Mouse (Mus musculus): ENCODE measurements at regions not wholly inside any gene's neighbourhood (a gene's known extent, or its start where the extent isn't known, plus 50 kb on each side); places are given as distances from the start of the nearest gene placed in this dataset.

DNA sequence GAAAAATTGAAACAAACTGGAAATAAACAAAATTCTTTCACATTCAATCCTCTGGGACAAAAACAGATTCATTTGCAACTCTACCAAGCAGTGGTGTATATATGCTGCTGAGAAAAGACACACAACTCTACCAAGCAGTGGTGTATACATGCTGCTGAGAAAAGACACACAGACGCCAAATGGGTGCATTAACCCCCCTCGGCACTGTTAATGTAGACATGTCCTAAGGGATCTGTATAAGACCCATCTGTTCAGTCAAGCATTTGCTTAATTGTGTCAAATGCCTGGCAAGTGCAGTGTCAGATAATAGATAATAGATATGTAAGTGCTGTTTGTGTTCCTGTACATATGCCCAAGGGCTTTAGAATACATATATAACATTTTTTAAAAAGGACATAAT is 1035.2 kb upstream of the B3galt2 start:
- Histone ChIP-seq H3K27ac (replicated peaks; ENCODE audit: low read depth, low read length) (no peak overlapping the region), H3K27me3 (ENCODE audit: control insufficient read depth, insufficient read depth, low read length) (no peaks in the 10 kb centered on the region), H3K9ac (replicated peaks; ENCODE audit: low read length) (no peak overlapping the region), H3K9me3 (ENCODE audit: control insufficient read depth, low read length) (no peaks in the 10 kb centered on the region), H3K36me3 (ENCODE audit: control insufficient read depth, insufficient read depth, low read length) (no peaks in the 10 kb centered on the region), H3K4me2 (ENCODE audit: low read length) (no peak overlapping the region), H3K4me3 (replicated peaks; ENCODE audit: low read depth, low read length) (no peak overlapping the region), H3K4me1 (ENCODE audit: control insufficient read depth, insufficient read depth, low read length) (no peaks in the 10 kb centered on the region)
- 62% methylated on average over 2 of the region's 2 CpGs for WGBS
- no peak for DNase-seq
- no peak for ATAC-seq (ENCODE audit: low FRiP score, low TSS enrichment)

DNA sequence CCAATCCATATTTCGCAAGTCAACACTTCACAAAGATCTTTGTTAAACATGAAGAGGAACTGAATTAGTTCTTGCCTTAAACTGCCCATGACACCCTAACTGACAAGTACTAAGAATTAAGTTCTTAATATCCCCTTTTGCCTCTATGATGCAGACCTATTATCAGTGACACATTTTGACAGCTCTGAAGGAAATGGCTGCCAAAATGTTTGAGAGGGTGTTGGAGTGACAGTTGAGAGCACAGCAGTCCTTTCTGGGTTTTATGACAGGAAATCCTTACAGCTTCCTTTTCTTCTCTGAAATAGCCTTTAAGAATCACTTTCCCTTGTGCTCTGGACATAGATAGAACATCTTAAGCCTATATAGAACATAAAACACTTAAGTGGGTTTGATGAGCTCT is 1034.4 kb upstream of the B3galt2 start:
- WGBS: 92% methylated on average over 1 of the region's 1 CpGs
- Histone ChIP-seq H3K4me3 (replicated peaks; ENCODE audit: low read depth, low read length) (no peak overlapping the region), H3K9me3 (ENCODE audit: control insufficient read depth, low read length) (no peaks in the 10 kb centered on the region), H3K4me1 (ENCODE audit: control insufficient read depth, insufficient read depth, low read length) (no peaks in the 10 kb centered on the region), H3K27ac (replicated peaks; ENCODE audit: low read depth, low read length) (no peak overlapping the region), H3K4me2 (ENCODE audit: low read length) (no peak overlapping the region), H3K36me3 (ENCODE audit: control insufficient read depth, insufficient read depth, low read length) (no peaks in the 10 kb centered on the region), H3K27me3 (ENCODE audit: control insufficient read depth, insufficient read depth, low read length) (no peaks in the 10 kb centered on the region), H3K9ac (replicated peaks; ENCODE audit: low read length) (no peak overlapping the region)
- ATAC-seq (ENCODE audit: low FRiP score, low TSS enrichment) (no peak), DNase-seq (no peak)

DNA sequence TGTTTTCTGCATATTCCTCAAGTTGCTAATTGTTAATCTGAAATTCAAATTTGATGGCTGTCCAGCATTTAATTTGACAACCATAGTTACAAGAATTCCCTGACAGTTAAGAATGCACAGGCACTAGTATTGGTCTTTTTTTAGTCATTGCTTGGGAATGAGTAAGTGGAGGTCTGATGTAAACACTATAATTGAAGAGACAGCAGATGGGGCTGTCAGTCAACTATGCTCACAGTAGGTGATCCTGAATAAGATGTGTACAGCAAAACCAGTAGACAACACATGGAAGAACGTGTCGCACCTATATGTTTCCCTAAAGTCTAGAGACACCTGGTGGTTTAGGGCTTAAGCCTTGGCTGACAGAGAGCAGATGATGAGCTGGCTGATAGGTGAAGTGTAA is 1019.0 kb upstream of the B3galt2 start:
- Histone ChIP-seq H3K36me3 (ENCODE audit: control insufficient read depth, insufficient read depth, low read length) (no peaks in the 10 kb centered on the region), H3K4me1 (ENCODE audit: control insufficient read depth, insufficient read depth, low read length) (no peaks in the 10 kb centered on the region), H3K9me3 (ENCODE audit: control insufficient read depth, low read length) (no peaks in the 10 kb centered on the region), H3K4me2 (ENCODE audit: low read length) (no peak overlapping the region), H3K27me3 (ENCODE audit: control insufficient read depth, insufficient read depth, low read length) (no peaks in the 10 kb centered on the region), H3K27ac (replicated peaks; ENCODE audit: low read depth, low read length) (no peak overlapping the region), H3K4me3 (replicated peaks; ENCODE audit: low read depth, low read length) (no peak overlapping the region), H3K9ac (replicated peaks; ENCODE audit: low read length) (no peak overlapping the region)
- ATAC-seq (ENCODE audit: low FRiP score, low TSS enrichment) (no peak; the same call in 1 of the 2 replicates), DNase-seq (no peak)
- 75% methylated on average over 2 of the region's 2 CpGs for WGBS

DNA sequence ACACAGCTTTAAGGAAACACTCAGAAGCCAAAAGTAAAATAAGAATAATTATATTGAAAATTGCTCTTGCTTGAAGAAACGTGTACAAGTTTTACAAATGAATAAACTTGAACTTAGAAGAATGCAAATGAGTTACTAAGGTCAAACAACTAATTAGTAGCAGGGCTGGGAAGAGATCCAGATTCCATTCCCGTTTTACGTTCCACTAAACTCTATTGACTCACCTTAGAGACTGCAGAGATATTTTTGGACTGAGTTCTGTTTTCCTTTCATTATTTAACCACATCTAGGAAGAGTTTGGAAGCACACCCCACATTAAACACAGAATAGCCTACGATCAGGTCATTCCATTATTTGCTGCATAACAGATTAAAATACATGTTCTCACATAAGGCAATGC is 1016.2 kb upstream of the B3galt2 start:
- H3K36me3 ChIP-seq (ENCODE audit: control insufficient read depth, insufficient read depth, low read length): no peaks in the 10 kb centered on the region
- ATAC-seq (ENCODE audit: low FRiP score, low TSS enrichment) (no peak), DNase-seq (no peak)
- H3K4me1 ChIP-seq (ENCODE audit: control insufficient read depth, insufficient read depth, low read length): no peaks in the 10 kb centered on the region
- no peak overlapping the region for H3K9ac ChIP-seq (replicated peaks; ENCODE audit: low read length)
- no peak overlapping the region for H3K4me3 ChIP-seq (replicated peaks; ENCODE audit: low read depth, low read length)
- H3K27me3 ChIP-seq (ENCODE audit: control insufficient read depth, insufficient read depth, low read length): no peaks in the 10 kb centered on the region
- H3K27ac ChIP-seq (replicated peaks; ENCODE audit: low read depth, low read length): no peak overlapping the region
- H3K4me2 ChIP-seq (ENCODE audit: low read length): no peak overlapping the region
- H3K9me3 ChIP-seq (ENCODE audit: control insufficient read depth, low read length): no peaks in the 10 kb centered on the region
- WGBS: 73% methylated on average over 4 of the region's 4 CpGs

DNA sequence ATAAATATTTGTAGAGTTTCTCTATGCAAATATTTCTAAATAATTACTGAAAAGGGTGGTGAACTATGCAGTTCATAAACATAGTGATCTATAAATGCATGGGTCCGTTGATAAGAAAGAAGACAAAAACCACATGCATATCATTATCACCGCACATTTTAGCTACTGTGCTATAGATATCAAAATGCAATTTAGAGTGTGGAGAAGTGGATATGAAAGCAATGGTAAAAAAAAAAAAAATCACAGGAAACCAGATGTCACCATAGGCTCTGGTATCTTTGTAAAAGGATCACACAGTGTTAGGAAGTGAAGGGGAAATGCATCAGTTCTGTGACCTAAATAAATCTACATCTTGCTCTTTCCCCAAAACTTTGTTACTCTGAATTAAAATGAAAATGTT is 985.2 kb upstream of the B3galt2 start:
- 90% methylated on average over 2 of the region's 2 CpGs for WGBS
- ATAC-seq (ENCODE audit: low FRiP score, low TSS enrichment): no peak
- Histone ChIP-seq H3K36me3 (ENCODE audit: control insufficient read depth, insufficient read depth, low read length) (no peaks in the 10 kb centered on the region), H3K4me2 (ENCODE audit: low read length) (no peak overlapping the region), H3K4me1 (ENCODE audit: control insufficient read depth, insufficient read depth, low read length) (no peaks in the 10 kb centered on the region), H3K27me3 (ENCODE audit: control insufficient read depth, insufficient read depth, low read length) (no peaks in the 10 kb centered on the region), H3K9ac (replicated peaks; ENCODE audit: low read length) (no peak overlapping the region), H3K9me3 (ENCODE audit: control insufficient read depth, low read length) (no peaks in the 10 kb centered on the region), H3K27ac (replicated peaks; ENCODE audit: low read depth, low read length) (no peak overlapping the region), H3K4me3 (replicated peaks; ENCODE audit: low read depth, low read length) (no peak overlapping the region)
- no peak for DNase-seq

DNA sequence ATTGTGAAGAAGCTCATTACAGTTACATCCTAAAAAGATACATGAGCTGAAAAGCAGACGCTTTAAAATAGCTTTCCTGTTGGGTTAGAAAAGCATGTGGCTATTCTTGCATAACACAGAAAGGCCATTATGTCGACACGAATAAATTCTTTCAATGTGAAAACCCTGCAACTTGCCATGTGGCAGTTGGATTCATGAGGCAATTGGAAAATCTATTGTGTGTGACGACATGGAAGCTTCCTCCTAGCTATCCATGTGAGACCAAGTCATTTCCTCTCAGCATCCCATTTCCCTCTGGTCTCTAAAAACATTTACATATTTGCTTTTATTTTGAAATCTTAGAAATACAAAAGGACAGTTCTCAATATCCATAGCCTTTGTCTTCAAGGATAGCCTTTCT is 975.2 kb upstream of the B3galt2 start:
- no peak for ATAC-seq (ENCODE audit: low FRiP score, low TSS enrichment)

DNA sequence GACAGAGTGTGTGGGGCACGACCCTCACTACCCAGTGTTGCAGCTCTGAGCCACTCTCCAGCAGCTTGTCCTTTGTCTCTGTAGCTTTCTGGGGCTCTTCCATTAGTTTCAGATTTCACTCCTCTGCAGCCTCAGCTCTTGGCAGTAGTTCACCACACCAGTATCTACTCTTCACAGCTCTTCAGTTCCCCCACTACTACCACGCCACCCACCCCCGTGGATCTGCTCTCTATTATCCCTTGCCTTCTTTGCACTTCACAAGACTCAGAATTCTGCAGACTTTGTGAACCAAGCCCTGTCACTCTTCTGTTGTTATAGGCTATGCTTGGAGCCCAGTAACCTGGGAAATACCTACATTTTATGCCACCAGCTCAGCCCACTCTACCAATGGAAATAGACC is 960.5 kb upstream of the B3galt2 start:
- DNase-seq (no peak), ATAC-seq (ENCODE audit: low FRiP score, low TSS enrichment) (no peak)
- no peak overlapping the region for H3K4me3 ChIP-seq (replicated peaks; ENCODE audit: low read depth, low read length)
- no peak overlapping the region for H3K4me2 ChIP-seq (ENCODE audit: low read length)
- WGBS: 68% methylated on average over 3 of the region's 3 CpGs
- no peaks in the 10 kb centered on the region for H3K9me3 ChIP-seq (ENCODE audit: control insufficient read depth, low read length)
- H3K27ac ChIP-seq (replicated peaks; ENCODE audit: low read depth, low read length): no peak overlapping the region
- H3K9ac ChIP-seq (replicated peaks; ENCODE audit: low read length): no peak overlapping the region
- no peaks in the 10 kb centered on the region for H3K4me1 ChIP-seq (ENCODE audit: control insufficient read depth, insufficient read depth, low read length)
- H3K27me3 ChIP-seq (ENCODE audit: control insufficient read depth, insufficient read depth, low read length): no peaks in the 10 kb centered on the region
- no peaks in the 10 kb centered on the region for H3K36me3 ChIP-seq (ENCODE audit: control insufficient read depth, insufficient read depth, low read length)

More for the DNA sequence above, 975.2 kb upstream of the B3galt2 start:
- Histone ChIP-seq H3K9ac (replicated peaks; ENCODE audit: low read length) (no peak overlapping the region), H3K27ac (replicated peaks; ENCODE audit: low read depth, low read length) (no peak overlapping the region), H3K27me3 (ENCODE audit: control insufficient read depth, insufficient read depth, low read length) (no peaks in the 10 kb centered on the region), H3K4me2 (ENCODE audit: low read length) (no peak overlapping the region), H3K36me3 (ENCODE audit: control insufficient read depth, insufficient read depth, low read length) (no peaks in the 10 kb centered on the region), H3K4me3 (replicated peaks; ENCODE audit: low read depth, low read length) (no peak overlapping the region), H3K9me3 (ENCODE audit: control insufficient read depth, low read length) (no peaks in the 10 kb centered on the region), H3K4me1 (ENCODE audit: control insufficient read depth, insufficient read depth, low read length) (no peaks in the 10 kb centered on the region)
- WGBS: 74% methylated on average over 4 of the region's 4 CpGs
- DNase-seq: no peak

DNA sequence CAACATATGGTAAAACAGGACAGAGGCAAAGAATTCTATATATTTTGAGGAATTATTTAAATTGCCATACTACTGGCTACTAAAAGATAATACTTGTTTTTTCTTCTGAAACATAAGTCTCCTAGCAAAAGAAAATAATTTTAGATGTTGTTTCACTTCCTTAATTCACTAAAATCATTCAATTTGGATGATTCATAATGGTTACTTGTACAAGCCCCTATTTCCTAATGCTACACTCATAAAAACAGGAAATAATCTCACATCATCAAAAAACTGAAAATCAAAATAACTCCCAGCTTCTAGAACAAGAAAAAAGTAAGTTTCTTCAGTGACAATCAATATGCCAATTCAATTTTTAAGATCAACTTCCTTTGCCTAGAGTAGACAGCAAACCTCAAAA is 951.6 kb upstream of the B3galt2 start:
- H3K4me3 ChIP-seq (replicated peaks; ENCODE audit: low read depth, low read length): no peak overlapping the region
- H3K9me3 ChIP-seq (ENCODE audit: control insufficient read depth, low read length): no peaks in the 10 kb centered on the region
- no peak overlapping the region for H3K4me2 ChIP-seq (ENCODE audit: low read length)
- DNase-seq (no peak), ATAC-seq (ENCODE audit: low FRiP score, low TSS enrichment) (no peak)
- H3K9ac ChIP-seq (replicated peaks; ENCODE audit: low read length): no peak overlapping the region
- no peak overlapping the region for H3K27ac ChIP-seq (replicated peaks; ENCODE audit: low read depth, low read length)
- H3K27me3 ChIP-seq (ENCODE audit: control insufficient read depth, insufficient read depth, low read length): no peaks in the 10 kb centered on the region
- no peaks in the 10 kb centered on the region for H3K36me3 ChIP-seq (ENCODE audit: control insufficient read depth, insufficient read depth, low read length)
- H3K4me1 ChIP-seq (ENCODE audit: control insufficient read depth, insufficient read depth, low read length): no peaks in the 10 kb centered on the region

DNA sequence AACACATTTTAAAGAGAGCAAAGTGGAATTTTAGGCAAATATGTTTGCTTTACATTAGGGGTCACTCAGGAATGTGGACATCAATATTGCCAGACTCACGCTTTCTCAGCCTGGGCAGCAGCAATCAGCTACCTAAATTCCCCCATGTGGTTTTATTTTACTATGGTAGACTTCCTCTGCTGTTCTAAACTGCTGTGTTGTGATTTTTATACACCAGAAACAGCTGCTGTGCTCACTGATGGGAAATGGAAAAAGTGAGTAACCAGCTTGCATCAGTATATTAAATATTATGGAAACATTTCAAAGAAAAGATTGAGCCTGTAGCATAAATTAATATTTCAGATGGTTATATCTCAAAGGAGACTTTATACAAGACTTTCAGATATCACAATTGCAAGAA is 945.3 kb upstream of the B3galt2 start:
- no peaks in the 10 kb centered on the region for H3K4me1 ChIP-seq (ENCODE audit: control insufficient read depth, insufficient read depth, low read length)
- no peak for ATAC-seq (ENCODE audit: low FRiP score, low TSS enrichment)
- H3K4me3 ChIP-seq (replicated peaks; ENCODE audit: low read depth, low read length): no peak overlapping the region
- no peaks in the 10 kb centered on the region for H3K9me3 ChIP-seq (ENCODE audit: control insufficient read depth, low read length)
- no peak overlapping the region for H3K27ac ChIP-seq (replicated peaks; ENCODE audit: low read depth, low read length)
- H3K4me2 ChIP-seq (ENCODE audit: low read length): no peak overlapping the region
- H3K36me3 ChIP-seq (ENCODE audit: control insufficient read depth, insufficient read depth, low read length): no peaks in the 10 kb centered on the region
- no peak for DNase-seq
- no peak overlapping the region for H3K9ac ChIP-seq (replicated peaks; ENCODE audit: low read length)
- H3K27me3 ChIP-seq (ENCODE audit: control insufficient read depth, insufficient read depth, low read length): no peaks in the 10 kb centered on the region
- 81% methylated on average over 1 of the region's 1 CpGs for WGBS
